Mouse (Mus musculus): ENCODE results near the gene Chp2. TPM values are rescaled to one million over a fixed set of nuclear protein-coding genes. Genes with fewer than 3 reads are reported as not detected.

The Chp2 gene
- polyA plus RNA-seq (2014; fragmentation: Nextera tagmentation; extraction: Ambion mirVana) = not detected in 2 replicates

DNA sequence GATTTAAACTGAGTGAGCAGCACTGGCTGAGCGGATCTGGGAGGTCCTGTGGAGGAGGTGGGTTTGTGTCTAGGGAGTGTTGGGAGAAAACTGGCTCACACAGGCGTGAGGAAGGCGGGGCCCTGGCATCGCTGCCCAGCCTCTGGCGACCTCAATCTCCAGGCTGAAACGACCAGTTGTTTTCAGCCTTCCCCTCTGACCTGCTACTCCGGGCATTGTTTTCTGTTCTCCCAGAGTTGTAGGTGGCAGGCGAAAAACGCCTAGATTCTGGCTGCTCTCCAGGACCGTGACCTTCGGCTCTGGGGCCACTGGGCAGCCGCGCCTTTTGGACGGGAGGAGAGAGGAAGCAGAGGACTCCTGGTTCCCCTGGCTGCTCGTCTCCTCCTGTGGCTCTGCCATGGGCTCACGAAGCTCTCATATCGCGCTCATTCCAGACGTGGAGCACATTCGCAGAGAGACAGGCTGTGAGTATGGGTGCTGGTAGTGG is at the start of gene Chp2:
Gene Chp2 (plus strand): TSS at position 182 of the 487 bp plus-strand sequence.
- Histone ChIP-seq H3K4me1 (ENCODE audit: control insufficient read depth, insufficient read depth, low read length) (no peaks in the 10 kb centered on the region; the same call in 1 of the 2 replicates), H3K36me3 (replicated peaks; ENCODE audit: control insufficient read depth, insufficient read depth, low read depth, low read length) (no peaks in the 10 kb centered on the region), H3K9ac (replicated peaks; ENCODE audit: low read length) (no peak within 1 kb of the TSS), H3K9me3 (replicated peaks; ENCODE audit: control insufficient read depth, low read length) (no peaks in the 10 kb centered on the region), H3K27ac (replicated peaks; ENCODE audit: low read depth, low read length) (no peak within 1 kb of the TSS), H3K27me3 (ENCODE audit: control insufficient read depth, insufficient read depth, low read length) (no peaks in the 10 kb centered on the region), H3K4me3 (ENCODE audit: low read depth, low read length) (no peak within 1 kb of the TSS), H3K4me2 (ENCODE audit: low read depth, low read length) (peak within 1 kb of the TSS; percentile 13)
- no peak for DNase-seq (ENCODE audit: low spot score)
- 29% methylated on average over 20 of the region's 20 CpGs for WGBS
- ATAC-seq (replicated peaks; ENCODE audit: insufficient number of reproducible peaks, low FRiP score, low TSS enrichment, low read depth) = no peak

DNA sequence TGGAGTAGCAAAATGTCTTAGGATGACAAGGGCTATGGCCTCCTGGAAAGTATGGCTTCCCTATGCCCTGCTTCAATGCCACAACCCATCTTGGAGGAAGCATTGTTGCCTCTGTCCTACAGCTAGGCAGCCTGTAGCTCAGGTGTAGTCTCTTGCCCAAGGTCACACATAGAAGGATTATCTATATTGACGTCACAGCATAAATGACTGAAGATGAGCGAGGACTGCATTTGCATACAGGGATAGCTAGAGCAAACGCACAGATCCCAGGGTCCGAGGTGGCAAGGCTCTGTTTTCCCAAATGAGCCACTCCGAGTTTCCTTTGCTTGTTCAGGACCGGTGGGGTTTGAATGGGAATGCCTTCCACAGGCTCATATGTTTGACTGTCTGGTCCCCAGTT is 48.6 kb upstream of the Chp2 start:
- no peak overlapping the region for H3K9ac ChIP-seq (replicated peaks; ENCODE audit: low read length)
- no peaks in the 10 kb centered on the region for H3K9me3 ChIP-seq (replicated peaks; ENCODE audit: control insufficient read depth, low read length)
- H3K36me3 ChIP-seq (replicated peaks; ENCODE audit: control insufficient read depth, insufficient read depth, low read depth, low read length) = peaks cover 24% of the 10 kb centered on the region
- no peak overlapping the region for H3K27ac ChIP-seq (replicated peaks; ENCODE audit: low read depth, low read length)
- H3K27me3 ChIP-seq (ENCODE audit: control insufficient read depth, insufficient read depth, low read length) = no peaks in the 10 kb centered on the region
- no peak overlapping the region for H3K4me2 ChIP-seq (ENCODE audit: low read depth, low read length)
- H3K4me3 ChIP-seq (ENCODE audit: low read depth, low read length) = no peak overlapping the region
- no peak for ATAC-seq (replicated peaks; ENCODE audit: insufficient number of reproducible peaks, low FRiP score, low TSS enrichment, low read depth)
- no peak for DNase-seq (ENCODE audit: low spot score)
- H3K4me1 ChIP-seq (ENCODE audit: control insufficient read depth, insufficient read depth, low read length) = no peaks in the 10 kb centered on the region
- WGBS = 85% methylated on average over 6 of the region's 6 CpGs

DNA sequence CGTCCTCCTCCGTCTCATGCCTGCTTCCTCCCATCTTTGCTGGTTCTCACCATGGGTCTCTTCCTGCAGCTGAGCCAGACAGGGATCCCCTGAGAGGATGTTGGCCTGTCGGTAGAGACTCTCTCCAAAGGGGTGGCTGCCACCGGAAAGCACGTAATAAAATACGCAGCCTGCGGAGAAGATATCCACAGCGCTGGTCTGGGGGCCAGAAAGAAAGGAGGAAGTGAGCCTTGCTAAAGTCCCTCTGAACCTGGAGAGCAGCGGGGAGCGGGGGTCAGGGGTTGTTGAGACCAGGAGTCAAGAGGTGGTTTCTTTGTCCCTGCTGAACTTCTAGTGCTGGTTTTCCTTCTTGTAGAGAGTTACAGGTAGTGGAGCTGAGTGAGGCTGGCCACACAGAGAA is 47.7 kb upstream of the Chp2 start:
- 81% methylated on average over 10 of the region's 10 CpGs for WGBS

DNA sequence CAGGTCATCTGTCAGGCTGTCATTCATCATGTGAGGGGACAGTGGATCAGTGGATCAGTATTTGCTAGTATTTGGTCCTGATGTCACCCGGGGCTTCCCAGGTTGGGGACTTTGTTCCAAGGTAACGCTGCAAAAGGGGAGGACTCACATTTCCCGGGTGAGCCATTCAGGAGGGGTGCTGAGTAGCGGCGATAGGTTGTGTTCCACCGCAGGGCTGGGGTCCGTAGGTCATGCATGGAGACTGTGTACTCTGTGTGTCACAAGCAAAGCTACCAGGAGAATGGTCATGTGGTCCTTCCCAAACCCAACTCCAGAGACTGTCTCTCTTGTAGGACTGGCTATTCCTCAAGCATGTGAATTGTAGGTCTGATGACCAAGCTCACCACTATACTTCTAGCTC is 38.6 kb upstream of the Chp2 start:
- ATAC-seq (replicated peaks; ENCODE audit: insufficient number of reproducible peaks, low FRiP score, low TSS enrichment, low read depth) = no peak
- H3K9me3 ChIP-seq (replicated peaks; ENCODE audit: control insufficient read depth, low read length) = no peaks in the 10 kb centered on the region
- H3K4me3 ChIP-seq (ENCODE audit: low read depth, low read length) = no peak overlapping the region
- WGBS = 94% methylated on average over 7 of the region's 7 CpGs
- no peaks in the 10 kb centered on the region for H3K4me1 ChIP-seq (ENCODE audit: control insufficient read depth, insufficient read depth, low read length)
- no peak overlapping the region for H3K9ac ChIP-seq (replicated peaks; ENCODE audit: low read length)
- no peak for DNase-seq (ENCODE audit: low spot score)
- H3K27me3 ChIP-seq (ENCODE audit: control insufficient read depth, insufficient read depth, low read length) = no peaks in the 10 kb centered on the region
- H3K27ac ChIP-seq (replicated peaks; ENCODE audit: low read depth, low read length) = no peak overlapping the region
- no peak overlapping the region for H3K4me2 ChIP-seq (ENCODE audit: low read depth, low read length)
- no peaks in the 10 kb centered on the region for H3K36me3 ChIP-seq (replicated peaks; ENCODE audit: control insufficient read depth, insufficient read depth, low read depth, low read length)

More for the DNA sequence above, 47.7 kb upstream of the Chp2 start:
- ATAC-seq (replicated peaks; ENCODE audit: insufficient number of reproducible peaks, low FRiP score, low TSS enrichment, low read depth) (no peak), DNase-seq (ENCODE audit: low spot score) (no peak)
- Histone ChIP-seq H3K4me2 (ENCODE audit: low read depth, low read length) (no peak overlapping the region), H3K27ac (replicated peaks; ENCODE audit: low read depth, low read length) (no peak overlapping the region), H3K36me3 (replicated peaks; ENCODE audit: control insufficient read depth, insufficient read depth, low read depth, low read length) (peaks cover 15% of the 10 kb centered on the region), H3K27me3 (ENCODE audit: control insufficient read depth, insufficient read depth, low read length) (no peaks in the 10 kb centered on the region), H3K9ac (replicated peaks; ENCODE audit: low read length) (no peak overlapping the region), H3K4me3 (ENCODE audit: low read depth, low read length) (no peak overlapping the region), H3K9me3 (replicated peaks; ENCODE audit: control insufficient read depth, low read length) (no peaks in the 10 kb centered on the region), H3K4me1 (ENCODE audit: control insufficient read depth, insufficient read depth, low read length) (no peaks in the 10 kb centered on the region)

DNA sequence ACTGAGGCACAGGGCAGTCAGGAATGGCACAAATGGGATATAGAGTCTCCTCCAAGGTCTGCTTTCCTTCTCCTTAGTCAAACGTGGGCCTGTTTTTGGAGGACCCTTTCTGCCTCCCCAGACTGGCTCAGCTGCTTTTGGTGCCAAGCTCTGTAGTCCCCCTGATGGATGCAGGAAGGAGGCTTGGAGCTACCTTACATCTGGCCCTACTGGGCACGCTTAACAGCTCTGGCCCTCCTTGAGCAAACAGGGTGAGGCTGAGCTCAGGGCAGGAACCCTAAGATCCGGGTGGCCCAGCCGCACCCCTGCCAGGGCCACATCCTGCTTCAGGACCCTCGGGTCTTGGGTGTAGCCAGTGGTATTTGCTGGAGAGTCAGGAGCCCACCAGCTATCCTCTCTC is 34.7 kb upstream of the Chp2 start:
- DNase-seq (ENCODE audit: low spot score) (no peak), ATAC-seq (replicated peaks; ENCODE audit: insufficient number of reproducible peaks, low FRiP score, low TSS enrichment, low read depth) (no peak)
- H3K36me3 ChIP-seq (replicated peaks; ENCODE audit: control insufficient read depth, insufficient read depth, low read depth, low read length) = no peaks in the 10 kb centered on the region
- H3K27ac ChIP-seq (replicated peaks; ENCODE audit: low read depth, low read length) = no peak overlapping the region
- no peak overlapping the region for H3K4me3 ChIP-seq (ENCODE audit: low read depth, low read length)
- H3K9ac ChIP-seq (replicated peaks; ENCODE audit: low read length) = no peak overlapping the region
- H3K27me3 ChIP-seq (ENCODE audit: control insufficient read depth, insufficient read depth, low read length) = no peaks in the 10 kb centered on the region
- no peaks in the 10 kb centered on the region for H3K4me1 ChIP-seq (ENCODE audit: control insufficient read depth, insufficient read depth, low read length)
- H3K4me2 ChIP-seq (ENCODE audit: low read depth, low read length) = no peak overlapping the region
- H3K9me3 ChIP-seq (replicated peaks; ENCODE audit: control insufficient read depth, low read length) = no peaks in the 10 kb centered on the region
- WGBS = 80% methylated on average over 5 of the region's 5 CpGs

- Histone ChIP-seq H3K4me3 (ENCODE audit: low read depth, low read length) (no peak within 1 kb of the TSS), H3K9me3 (replicated peaks; ENCODE audit: control insufficient read depth, low read length) (no peaks in the 10 kb centered on the region), H3K9ac (replicated peaks; ENCODE audit: low read length) (no peak within 1 kb of the TSS), H3K27me3 (ENCODE audit: control insufficient read depth, insufficient read depth, low read length) (no peaks in the 10 kb centered on the region), H3K27ac (replicated peaks; ENCODE audit: low read depth, low read length) (no peak within 1 kb of the TSS), H3K4me2 (ENCODE audit: low read depth, low read length) (no peak within 1 kb of the TSS), H3K36me3 (replicated peaks; ENCODE audit: control insufficient read depth, insufficient read depth, low read depth, low read length) (no peaks in the 10 kb centered on the region), H3K4me1 (ENCODE audit: control insufficient read depth, insufficient read depth, low read length) (no peaks in the 10 kb centered on the region)
- 17% methylated on average over 15 of the region's 17 CpGs for WGBS
- DNase-seq (ENCODE audit: low spot score) (no peak), ATAC-seq (replicated peaks; ENCODE audit: insufficient number of reproducible peaks, low FRiP score, low TSS enrichment, low read depth) (no peak)
Observed at GRCm38 (mm10) chr7:122186043-122186442, 33.3 kb upstream of the Chp2 start, which contains the start of gene Ern2. Gene Ern2 (minus strand): TSS chr7:122186207.

- H3K9me3 ChIP-seq (replicated peaks; ENCODE audit: control insufficient read depth, low read length) = no peaks in the 10 kb centered on the region
- peak; percentile 75 for DNase-seq (ENCODE audit: low spot score)
- H3K4me3 ChIP-seq (ENCODE audit: low read depth, low read length) = no peak overlapping the region
- H3K4me1 ChIP-seq (ENCODE audit: control insufficient read depth, insufficient read depth, low read length) = no peaks in the 10 kb centered on the region
- H3K9ac ChIP-seq (replicated peaks; ENCODE audit: low read length) = no peak overlapping the region
- H3K27ac ChIP-seq (replicated peaks; ENCODE audit: low read depth, low read length) = no peak overlapping the region
- H3K36me3 ChIP-seq (replicated peaks; ENCODE audit: control insufficient read depth, insufficient read depth, low read depth, low read length) = no peaks in the 10 kb centered on the region
- ATAC-seq (replicated peaks; ENCODE audit: insufficient number of reproducible peaks, low FRiP score, low TSS enrichment, low read depth) = no peak
- WGBS = 34% methylated on average over 7 of the region's 7 CpGs
- no peaks in the 10 kb centered on the region for H3K27me3 ChIP-seq (ENCODE audit: control insufficient read depth, insufficient read depth, low read length)
- no peak overlapping the region for H3K4me2 ChIP-seq (ENCODE audit: low read depth, low read length)
Observed at GRCm38 (mm10) chr7:122189484-122189883, 29.8 kb upstream of the Chp2 start.

- no peak overlapping the region for H3K27ac ChIP-seq (replicated peaks; ENCODE audit: low read depth, low read length)
- no peak overlapping the region for H3K4me2 ChIP-seq (ENCODE audit: low read depth, low read length)
- ATAC-seq (replicated peaks; ENCODE audit: insufficient number of reproducible peaks, low FRiP score, low TSS enrichment, low read depth) = no peak
- no peak overlapping the region for H3K9ac ChIP-seq (replicated peaks; ENCODE audit: low read length)
- no peaks in the 10 kb centered on the region for H3K27me3 ChIP-seq (ENCODE audit: control insufficient read depth, insufficient read depth, low read length)
- H3K4me1 ChIP-seq (ENCODE audit: control insufficient read depth, insufficient read depth, low read length) = no peaks in the 10 kb centered on the region
- H3K9me3 ChIP-seq (replicated peaks; ENCODE audit: control insufficient read depth, low read length) = no peaks in the 10 kb centered on the region
- no peak for DNase-seq (ENCODE audit: low spot score)
- no peak overlapping the region for H3K4me3 ChIP-seq (ENCODE audit: low read depth, low read length)
- no peaks in the 10 kb centered on the region for H3K36me3 ChIP-seq (replicated peaks; ENCODE audit: control insufficient read depth, insufficient read depth, low read depth, low read length)
- WGBS = 61% methylated on average over 10 of the region's 10 CpGs
Observed at GRCm38 (mm10) chr7:122191097-122191496, 28.2 kb upstream of the Chp2 start.
